Mouse (Mus musculus) retina, postnatal 7 days (tissue): ENCODE data around the gene Minpp1.
"Not testable (repeated sequence)": the region's sequence is repeated elsewhere in the genome, so short reads cannot be mapped to it uniquely, and the experiment has no call there.

Experiments used
- DNase-seq: peaks from one replicate; pipeline ENCODE4 v3.0.0-alpha.2; 2012; ENCODE audit warnings: low read depth, low spot score

The Minpp1 gene

DNA sequence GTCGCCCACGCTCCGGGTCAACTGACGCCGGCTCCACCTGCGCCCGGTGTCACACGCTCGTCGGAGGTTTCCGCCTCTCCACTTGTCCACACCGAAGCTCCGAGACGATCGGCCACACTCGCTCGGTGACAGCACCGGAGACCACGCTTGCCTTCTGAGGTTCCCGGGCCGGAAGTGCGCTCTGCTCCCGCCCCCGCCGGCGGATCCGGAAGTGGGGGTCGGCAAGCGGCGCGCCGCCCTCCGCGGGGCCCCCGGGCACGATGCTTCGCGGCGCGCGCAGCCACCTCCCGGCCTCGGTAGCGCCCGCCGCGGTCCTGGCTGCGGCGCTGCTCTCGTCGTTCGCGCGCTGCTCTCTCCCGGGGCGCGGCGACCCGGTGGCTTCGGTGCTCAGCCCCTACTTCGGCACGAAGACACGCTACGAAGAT is at the start of gene Minpp1:
Gene Minpp1 (plus strand): TSS at position 89 of the 425 bp plus-strand sequence.
- DNase-seq = peak; percentile 77

GRCm38 (mm10) chr19:32439356-32439755 is 46.2 kb upstream of the Minpp1 start:
- DNase-seq = no peak

DNA sequence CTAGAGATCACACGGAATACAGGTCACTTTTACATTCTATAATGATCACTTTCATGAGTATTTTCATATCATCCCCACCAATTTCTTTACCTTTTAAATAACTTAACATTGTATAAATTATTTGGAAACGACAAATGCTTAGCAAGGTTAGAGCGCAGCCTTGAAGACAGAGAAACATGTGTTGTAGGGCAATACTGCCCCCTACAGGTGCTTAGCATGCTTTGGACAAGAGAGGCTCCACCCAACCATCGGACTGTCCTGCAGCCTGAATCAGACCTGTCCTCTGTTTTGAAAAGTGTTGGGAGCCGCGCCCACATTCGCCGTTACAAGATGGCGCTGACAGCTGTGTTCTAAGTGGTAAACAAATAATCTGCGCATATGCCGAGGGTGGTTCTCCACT is 44.0 kb upstream of the Minpp1 start:
- DNase-seq = no peak

- DNase-seq = no peak
These were observed 36.6 kb upstream of the Minpp1 start for GRCm38 (mm10) chr19:32448931-32449330.

GRCm38 (mm10) chr19:32452231-32452630 is 33.3 kb upstream of the Minpp1 start:
- DNase-seq = no peak

- DNase-seq = no peak
These were observed 28.8 kb upstream of the Minpp1 start for GRCm38 (mm10) chr19:32456744-32457143.

DNA sequence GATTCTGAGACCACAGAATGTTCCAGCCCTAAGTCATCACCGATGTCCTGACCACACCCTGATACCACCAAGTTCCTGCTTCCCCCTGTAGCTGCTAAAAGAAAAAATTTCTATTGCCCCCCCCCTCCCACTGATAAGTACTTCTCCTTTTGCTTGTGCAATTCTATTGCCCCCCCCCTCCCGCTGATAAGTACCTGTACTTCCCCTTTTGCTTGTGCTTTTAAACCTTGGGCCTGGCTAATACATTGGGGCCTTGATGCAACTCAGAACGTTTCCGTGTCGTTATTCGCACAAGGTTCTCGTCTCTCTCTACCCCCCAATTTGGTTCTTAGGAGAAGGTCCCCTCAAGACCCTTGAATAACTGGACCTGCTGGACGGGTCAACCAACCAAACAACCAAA is 27.9 kb upstream of the Minpp1 start:
- not testable (repeated sequence) for DNase-seq

- DNase-seq = no peak
These were observed 22.5 kb upstream of the Minpp1 start for GRCm38 (mm10) chr19:32463037-32463436.

- no peak for DNase-seq
These were observed 20.3 kb upstream of the Minpp1 start for GRCm38 (mm10) chr19:32465228-32465627.

GRCm38 (mm10) chr19:32466478-32466877 is 19.1 kb upstream of the Minpp1 start, which contains the start of gene Rpl9-ps6:
TSS of gene Rpl9-ps6 (minus strand) at chr19:32466578.
- no peak for DNase-seq

DNA sequence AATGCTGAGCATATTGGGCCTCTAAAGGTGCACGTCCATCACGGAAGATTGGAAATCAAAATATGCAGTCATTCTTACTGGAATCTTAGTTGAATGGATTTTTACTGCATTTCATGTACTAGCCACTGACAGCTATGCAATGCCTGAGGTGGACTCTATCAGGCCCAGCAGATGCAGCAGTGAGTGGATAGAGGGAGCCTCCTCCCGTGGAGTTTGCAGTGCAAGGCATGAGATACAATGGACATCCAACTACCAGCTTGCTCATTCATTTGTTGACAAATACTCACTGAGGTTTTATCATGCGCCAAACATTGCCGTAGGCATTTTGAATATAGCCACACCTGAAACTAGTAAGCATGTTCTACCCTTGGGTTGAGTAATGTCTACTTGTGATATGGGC is 18.2 kb upstream of the Minpp1 start:
- no peak for DNase-seq

- peak; percentile 54 for DNase-seq
These were observed 15.5 kb upstream of the Minpp1 start for GRCm38 (mm10) chr19:32470059-32470497.

- no peak for DNase-seq
These were observed 14.9 kb upstream of the Minpp1 start for GRCm38 (mm10) chr19:32470570-32471263.

GRCm38 (mm10) chr19:32476016-32476711 is 9.4 kb upstream of the Minpp1 start:
- DNase-seq = no peak

DNA sequence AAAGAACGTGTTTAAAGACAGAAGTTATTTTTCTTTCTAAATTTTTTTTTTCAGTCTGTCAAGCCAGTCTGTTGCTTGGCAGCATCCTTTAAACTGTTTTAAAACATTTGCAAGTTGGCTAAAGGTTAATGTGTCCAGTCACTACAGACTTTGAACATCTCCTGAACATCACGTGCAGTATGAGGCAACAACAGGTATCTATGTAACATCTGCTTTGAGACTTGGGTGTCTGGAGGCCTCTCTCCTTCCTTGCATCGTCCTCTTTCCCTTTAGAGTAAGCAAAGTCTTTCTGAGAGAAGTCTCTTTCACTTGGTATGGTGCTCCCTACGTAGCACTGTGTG is 8.9 kb upstream of the Minpp1 start:
- no peak for DNase-seq

- no peak for DNase-seq
These were observed 5.3 kb upstream of the Minpp1 start for GRCm38 (mm10) chr19:32480255-32480654.

DNA sequence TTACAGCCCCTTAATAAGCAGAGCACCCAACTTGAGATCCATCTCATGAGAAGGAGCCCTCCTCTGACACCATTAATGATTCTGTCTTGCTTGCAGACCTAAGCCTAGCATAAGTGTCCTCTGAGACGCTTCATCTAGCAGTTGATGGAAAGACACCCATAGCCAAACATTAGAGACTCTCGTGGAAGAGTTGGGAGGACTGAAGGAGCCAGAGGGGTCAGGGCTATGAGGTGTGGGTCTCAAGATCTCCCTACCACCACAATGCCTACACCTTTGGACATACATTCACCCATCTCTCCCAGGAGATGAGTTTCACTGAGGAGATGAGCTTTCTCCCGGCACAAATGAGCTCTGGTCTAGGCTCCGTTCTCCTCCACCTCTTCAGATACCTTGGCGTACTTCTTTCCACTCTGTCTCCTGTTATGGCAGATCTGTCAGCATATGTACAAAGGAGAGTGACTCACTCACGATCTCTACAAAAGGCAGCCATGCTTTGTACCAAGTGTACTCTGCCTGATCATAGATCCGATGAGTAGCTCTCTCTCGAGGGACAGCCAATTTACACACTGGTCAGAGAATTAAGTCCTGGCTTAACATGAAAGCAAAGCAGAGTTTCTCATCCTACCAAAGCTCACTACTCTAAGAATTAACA is 4.7 kb upstream of the Minpp1 start:
- no peak for DNase-seq

DNA sequence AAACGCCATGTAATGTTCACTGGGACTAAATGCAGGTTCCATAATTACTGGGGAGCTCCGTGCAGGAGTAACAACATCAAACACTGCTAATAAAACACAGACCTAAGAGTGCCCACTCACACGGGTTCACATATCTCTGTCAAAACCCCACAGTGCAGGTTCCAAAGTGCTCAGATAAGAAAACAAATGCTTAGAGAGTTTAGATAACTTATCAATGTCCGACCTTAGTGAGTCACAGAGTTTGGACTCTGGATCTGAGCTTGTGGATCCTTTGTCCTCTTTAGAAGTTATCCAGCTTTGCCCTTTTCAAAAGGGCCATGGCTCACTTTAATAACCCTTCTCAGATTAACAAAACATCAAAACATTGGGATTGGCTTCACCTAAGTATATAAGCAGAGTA is 4.1 kb upstream of the Minpp1 start:
- no peak for DNase-seq

DNA sequence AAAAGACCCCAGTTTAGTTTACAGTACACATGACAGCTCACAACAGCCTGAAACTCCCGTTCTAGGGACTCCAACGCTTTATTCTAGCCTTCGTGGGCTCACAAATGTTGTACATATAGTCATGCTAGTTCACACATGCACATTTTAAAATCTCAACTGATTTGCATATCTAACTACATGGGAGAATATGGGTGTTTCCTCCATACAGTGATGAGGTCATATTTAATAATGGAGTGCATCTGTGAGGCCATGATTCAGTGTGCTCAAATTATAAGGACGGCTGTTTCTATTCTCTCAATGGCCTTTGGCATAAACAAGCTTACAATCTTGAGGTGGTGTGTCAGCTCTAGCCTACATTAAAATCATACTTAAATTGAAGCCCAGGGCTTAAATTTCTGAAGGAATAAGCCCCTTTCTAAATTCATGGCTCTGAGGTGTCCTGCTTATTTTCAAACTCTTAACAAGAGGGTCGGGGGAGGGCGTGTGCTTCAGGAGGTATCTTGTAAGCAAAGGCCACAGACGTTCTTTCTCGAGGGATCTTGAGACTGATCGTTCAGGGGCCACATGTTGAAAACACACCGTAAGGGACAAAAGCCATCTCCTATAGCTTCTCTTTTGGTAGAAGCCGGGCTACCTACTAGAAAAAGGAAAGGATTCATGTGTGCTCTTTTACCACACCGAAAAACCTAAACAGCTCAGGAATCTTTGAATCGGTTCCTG is 468 bp upstream of the Minpp1 start:
- peak; percentile 5 for DNase-seq

- DNase-seq = peak; percentile 19
These were observed 646 bp downstream of the Minpp1 start for GRCm38 (mm10) chr19:32486106-32486724.

GRCm38 (mm10) chr19:32487595-32488255 is 2.2 kb downstream of the Minpp1 start:
- DNase-seq = no peak
